Mouse (Mus musculus) urinary bladder, postnatal 10 days (tissue): Measurements from ENCODE around the gene BC067074.
"Not testable (repeated sequence)": the region's sequence is repeated elsewhere in the genome, so short reads cannot be mapped to it uniquely, and the experiment has no call there.

Experiments used
- DNase-seq: peaks from one replicate; pipeline ENCODE4 v3.0.0; 2022; ENCODE audit warnings: low spot score

Gene BC067074

DNA sequence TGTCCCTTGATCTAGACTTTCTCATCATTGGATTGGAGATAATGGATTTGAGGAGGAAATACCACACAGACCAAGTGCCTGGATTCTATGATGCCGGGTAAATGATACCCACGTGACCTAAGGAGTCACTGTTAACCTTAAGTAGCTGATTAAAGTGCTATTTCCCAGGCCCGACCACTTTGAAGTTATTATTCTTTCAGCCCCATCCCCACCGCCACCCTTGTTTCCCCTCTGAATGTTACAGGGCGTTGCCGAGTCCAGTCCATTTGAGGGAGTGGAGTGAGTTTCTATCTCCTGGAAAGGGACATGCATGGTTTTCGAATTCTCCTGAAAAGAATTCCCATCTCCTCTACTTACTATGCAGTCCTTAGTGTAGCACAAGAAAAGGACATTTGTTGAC is 84.7 kb downstream of the BC067074 start:
- no peak for DNase-seq

DNA sequence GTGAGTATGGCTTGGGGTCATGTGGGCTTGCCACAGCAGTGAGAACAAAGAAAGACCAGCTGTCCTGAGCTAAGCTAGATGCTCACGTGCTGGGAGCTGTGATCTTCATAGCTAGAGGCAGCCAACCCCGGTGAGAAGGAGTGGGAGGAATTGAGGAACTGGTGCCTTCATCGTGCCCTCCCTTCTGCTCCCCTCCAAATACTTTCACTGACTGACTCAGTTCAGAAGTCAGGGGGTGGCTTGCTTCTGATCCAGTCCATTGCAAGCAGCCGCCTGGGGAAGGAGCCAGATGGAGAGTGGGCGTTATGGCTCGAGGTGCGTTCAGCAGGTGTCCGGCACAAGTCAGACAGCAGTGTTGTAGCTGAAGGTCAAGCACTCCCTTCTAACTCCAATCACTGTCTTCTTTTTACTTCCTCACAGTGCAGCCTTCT is 86.0 kb downstream of the BC067074 start:
- no peak for DNase-seq

GRCm38 (mm10) chr13:113379766-113380309 is 86.9 kb downstream of the BC067074 start:
- no peak for DNase-seq

- no peak for DNase-seq
Measured at GRCm38 (mm10) chr13:113381710-113382109, 88.8 kb downstream of the BC067074 start.

GRCm38 (mm10) chr13:113382201-113382600 is 89.2 kb downstream of the BC067074 start:
- DNase-seq, result no peak

DNA sequence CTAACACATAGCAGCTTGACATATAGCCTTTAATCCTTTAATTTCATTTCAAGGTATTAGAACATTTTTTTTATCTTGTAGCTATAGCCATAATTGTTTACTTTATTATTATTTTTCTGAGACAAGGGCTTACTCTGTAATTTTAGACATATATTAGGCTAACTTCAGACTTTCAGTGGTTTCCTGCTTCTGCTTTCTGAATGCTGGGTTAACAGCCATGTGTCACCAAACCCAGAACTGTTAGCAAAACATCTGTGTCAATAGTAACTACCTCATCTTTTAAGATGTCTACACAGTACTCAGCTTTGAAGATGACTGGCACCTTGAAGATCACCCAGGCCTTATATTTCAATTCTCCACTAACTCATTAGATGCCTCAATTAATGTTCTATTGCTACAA is 89.8 kb downstream of the BC067074 start:
- DNase-seq, result not testable (repeated sequence)

DNA sequence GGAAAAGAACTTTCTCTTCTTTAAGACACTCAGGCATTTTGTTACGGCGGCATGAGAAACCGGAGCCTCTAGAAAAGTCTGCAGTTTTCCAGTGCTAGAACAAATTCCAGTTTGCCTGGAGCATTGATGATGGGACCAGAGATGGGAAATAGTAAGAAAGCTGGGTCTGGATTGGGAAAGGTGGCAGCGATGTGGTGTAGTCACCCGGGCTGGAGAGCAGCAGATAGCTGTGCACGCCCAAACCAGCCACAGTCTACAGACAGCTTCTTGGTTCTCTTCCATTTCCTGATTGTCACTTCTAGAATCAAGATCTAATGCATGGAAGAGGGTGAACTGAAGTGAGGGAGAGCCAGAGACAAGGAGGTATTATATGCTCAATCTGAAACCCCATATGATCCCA is 100.4 kb downstream of the BC067074 start:
- no peak for DNase-seq

DNA sequence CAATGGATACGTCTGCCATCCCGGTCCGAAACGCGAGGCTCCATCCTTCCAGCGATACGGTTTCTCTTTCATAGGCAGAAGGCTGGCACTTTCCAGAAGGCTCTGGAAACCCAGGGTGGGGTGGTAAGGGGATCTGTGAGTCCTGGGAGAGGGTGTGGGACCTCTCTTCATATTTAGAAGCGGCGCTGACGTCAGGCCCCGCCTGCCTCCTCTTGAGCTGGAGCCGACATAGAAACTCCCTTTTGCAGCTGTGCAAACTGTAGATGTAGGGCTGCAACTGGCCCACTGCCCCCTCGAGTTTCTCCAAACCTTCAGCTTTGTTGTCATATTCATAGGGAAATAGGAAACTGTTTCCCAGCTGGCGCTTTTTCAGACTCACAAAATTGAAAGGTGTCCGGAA is 101.6 kb downstream of the BC067074 start:
- no peak for DNase-seq

DNA sequence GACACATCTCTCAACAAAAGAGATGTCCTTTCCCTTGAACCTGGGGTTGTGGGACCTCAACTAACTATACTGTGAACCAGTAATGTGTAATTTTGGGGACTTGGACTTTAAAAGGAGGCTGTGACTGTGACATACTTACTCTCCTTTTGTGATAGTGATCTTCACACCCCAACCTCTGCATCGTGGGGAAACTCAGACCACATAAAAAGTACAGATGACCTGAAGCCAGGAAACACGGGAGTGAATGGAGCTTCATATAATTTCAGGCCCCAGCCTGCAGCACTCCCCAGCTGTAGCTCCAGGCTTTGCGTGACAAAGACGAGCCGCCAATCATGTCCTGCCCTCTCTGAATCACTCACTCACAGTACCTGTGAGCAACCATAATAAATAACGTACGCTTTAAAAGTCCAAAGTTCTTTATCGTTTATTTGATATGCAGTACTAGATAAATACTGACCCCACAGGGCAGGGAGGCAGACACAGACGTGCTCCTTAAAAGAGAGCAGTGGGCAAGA is 104.1 kb downstream of the BC067074 start:
- no peak for DNase-seq

DNA sequence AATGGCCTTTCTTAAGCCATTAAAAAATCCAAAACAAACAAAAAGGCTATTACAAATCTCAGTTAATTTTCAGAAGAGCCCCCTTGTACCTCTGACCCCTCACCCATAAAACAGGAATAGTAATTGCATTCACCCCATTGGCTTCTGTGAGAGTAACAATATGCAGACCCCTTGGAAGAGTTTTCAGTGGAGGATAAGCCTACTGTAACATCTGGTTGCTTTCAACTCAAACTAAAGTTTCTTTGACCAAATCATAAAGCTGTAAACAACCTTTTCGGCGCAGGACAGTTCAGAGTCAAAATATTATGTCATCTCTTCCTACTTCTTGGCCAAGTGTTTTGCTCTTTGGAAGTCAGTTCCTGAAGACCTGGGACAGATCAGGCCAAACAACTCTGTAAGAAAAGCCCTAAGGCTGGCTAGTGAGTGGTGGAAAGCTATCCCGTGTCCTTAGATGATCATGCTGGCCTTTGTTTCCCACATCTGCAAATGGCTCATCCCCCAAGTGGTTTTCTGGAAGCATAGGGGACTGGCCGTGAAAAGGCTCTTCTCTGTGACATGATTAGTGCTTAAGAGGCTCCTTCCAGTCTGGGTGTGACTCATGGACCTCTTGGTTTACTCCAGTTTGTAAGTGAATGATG is 108.5 kb downstream of the BC067074 start:
- DNase-seq, result no peak

- no peak for DNase-seq
Measured at GRCm38 (mm10) chr13:113403706-113404105, 110.7 kb downstream of the BC067074 start.

DNA sequence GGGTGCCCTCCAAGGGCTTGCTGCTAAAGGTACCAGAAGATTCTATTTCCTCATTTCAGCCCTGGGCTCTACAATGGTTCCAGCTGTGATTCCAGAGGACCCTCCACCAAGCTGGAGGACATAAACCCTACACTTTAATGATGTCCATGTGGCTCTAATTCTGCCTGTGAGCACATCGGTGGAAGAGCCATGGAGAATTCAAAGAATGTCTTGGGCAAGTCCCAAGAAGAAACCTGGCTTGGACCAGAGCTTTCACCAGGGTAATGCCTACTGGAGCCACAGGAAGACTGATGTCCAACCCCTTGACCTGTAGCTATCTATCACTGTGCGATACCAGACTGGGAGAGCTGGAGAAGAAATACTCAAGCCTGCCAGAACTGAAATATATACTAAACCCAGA is 111.2 kb downstream of the BC067074 start:
- DNase-seq, result no peak

- no peak for DNase-seq
Measured at GRCm38 (mm10) chr13:113409941-113410340, 117.0 kb downstream of the BC067074 start.

DNA sequence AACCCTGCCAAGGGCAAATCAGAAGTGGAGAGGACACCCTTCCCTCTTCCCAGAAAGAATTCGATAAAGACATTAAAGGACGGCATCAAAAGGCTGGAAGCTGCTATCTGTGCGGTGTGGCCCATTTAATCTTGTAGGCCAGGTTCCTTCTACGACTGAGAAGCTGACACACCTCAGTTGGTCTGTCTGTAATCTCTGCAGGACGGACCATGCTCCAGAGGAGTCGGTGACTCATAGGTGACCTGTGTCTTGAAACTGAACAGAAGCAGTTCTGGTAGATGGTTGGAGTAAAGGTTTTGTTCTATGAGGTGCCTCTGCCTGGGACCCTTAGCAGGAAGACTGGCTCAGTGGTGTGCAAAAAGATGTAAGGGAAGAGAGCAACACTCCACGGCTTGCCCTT is 122.6 kb downstream of the BC067074 start:
- DNase-seq, result no peak

- no peak for DNase-seq
Measured at GRCm38 (mm10) chr13:113416986-113417385, 124.0 kb downstream of the BC067074 start.

GRCm38 (mm10) chr13:113417757-113418483 is 125.0 kb downstream of the BC067074 start:
- no peak for DNase-seq

- no peak for DNase-seq
Measured at GRCm38 (mm10) chr13:113418632-113419031, 125.7 kb downstream of the BC067074 start.

- no peak for DNase-seq
Measured at GRCm38 (mm10) chr13:113421472-113421871, 128.5 kb downstream of the BC067074 start.

DNA sequence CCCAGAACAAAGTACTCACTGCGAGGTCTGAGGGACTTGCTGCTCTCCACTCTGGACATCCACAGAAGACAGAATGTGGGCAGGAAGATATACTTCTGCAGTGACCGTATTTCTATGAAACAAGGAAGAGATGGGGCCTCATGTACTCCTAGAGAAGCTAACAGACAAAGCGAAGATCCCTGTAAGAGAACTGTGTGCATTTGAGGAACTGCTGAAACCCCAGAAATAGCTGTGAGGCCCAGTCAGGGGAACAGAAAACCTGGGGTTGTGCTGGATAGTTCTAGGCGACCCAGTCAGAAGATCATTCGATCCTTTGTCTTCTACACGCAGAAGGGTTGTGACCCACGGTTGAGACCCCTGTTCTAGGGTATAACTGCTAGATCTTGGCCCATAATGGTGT is 130.9 kb downstream of the BC067074 start:
- DNase-seq, result no peak

- no peak for DNase-seq
Measured at GRCm38 (mm10) chr13:113425907-113426306, 132.9 kb downstream of the BC067074 start.
